Mouse (Mus musculus) liver, embryonic 14.5 days (tissue): ENCODE measurements around the gene Adgrb3. TPM values are rescaled to one million over a fixed set of nuclear protein-coding genes. Genes with fewer than 3 reads are reported as not detected.

ENCODE experiments used
- ATAC-seq: fragments of 200-750 bp; cut with Nextera tagmentation; 2 replicates; pipeline ENCODE4 v1.8.0; 2017; ENCODE audit warnings: moderate number of reproducible peaks, mild to moderate bottlenecking, moderate library complexity; ENCODE audit not compliant: insufficient read depth
- DNase-seq, 3 experiments: peaks; one replicate each; pipeline ENCODE4 v3.0.0-alpha.2; 2012 to 2013; ENCODE audit warnings: low read depth in 3 of 3, low spot score in 3 of 3
- H3K27ac ChIP-seq: fragments of 300-500 bp; sonication (generic); 2 replicates; pipeline ENCODE4 v1.5.1; 2014; ENCODE audit warnings: moderate library complexity, mild to moderate bottlenecking, control low read depth, inconsistent platforms
- H3K27me3 ChIP-seq: fragments of 300-500 bp; sonication (generic); 2 replicates; pipeline ENCODE4 v1.6.1; 2014; ENCODE audit warnings: mild to moderate bottlenecking, low read length, moderate library complexity; ENCODE audit not compliant: control insufficient read depth, insufficient read depth
- H3K36me3 ChIP-seq: fragments of 300-500 bp; sonication (generic); replicated peaks from 2 replicates; pipeline ENCODE4 v1.6.1; 2014; ENCODE audit warnings: low read depth; ENCODE audit not compliant: control insufficient read depth, insufficient read depth
- H3K4me1 ChIP-seq, 2 experiments: fragments of 200-500 bp in 1 of 2; fragments of 300-500 bp in 1 of 2; sonication (generic) in 1 of 2; replicated peaks; 2 replicates each; pipeline ENCODE4 v1.6.1; 2012 to 2014; ENCODE audit warnings: antibody characterized with exemption in 1 of 2, inconsistent platforms in 1 of 2, low read length in 1 of 2; ENCODE audit not compliant: control insufficient read depth in 2 of 2, insufficient read depth in 2 of 2
- H3K4me2 ChIP-seq: fragments of 300-500 bp; sonication (generic); 2 replicates; pipeline ENCODE4 v1.6.1; 2014; ENCODE audit warnings: low read depth, mild to moderate bottlenecking, control low read depth, moderate library complexity
- H3K4me3 ChIP-seq, 2 experiments: fragments of 200-500 bp in 1 of 2; fragments of 300-500 bp in 1 of 2; sonication (generic) in 1 of 2; 2 replicates each; pipeline ENCODE4 v1.5.1; 2012 to 2014; ENCODE audit warnings: low read depth in 2 of 2, low read length in 2 of 2, mild to moderate bottlenecking in 2 of 2, control low read depth in 1 of 2, inconsistent platforms in 1 of 2, moderate library complexity in 1 of 2; ENCODE audit not compliant: insufficient read depth in 1 of 2
- H3K9ac ChIP-seq: fragments of 300-500 bp; sonication (generic); replicated peaks from 2 replicates; pipeline ENCODE4 v1.6.1; 2014; ENCODE audit warnings: mild to moderate bottlenecking, control low read depth, moderate library complexity
- H3K9me3 ChIP-seq: fragments of 300-500 bp; sonication (generic); 2 replicates; pipeline ENCODE4 v1.6.1; 2016; ENCODE audit warnings: low read length, mixed read lengths; ENCODE audit not compliant: control insufficient read depth
- CTCF ChIP-seq: IDR thresholded peaks from 2 replicates; pipeline ENCODE4 v1.5.1; 2016; ENCODE audit warnings: antibody characterized with exemption, low read depth, control low read depth
- EP300 ChIP-seq: IDR thresholded peaks from 2 replicates; pipeline ENCODE4 v1.6.1; 2016; ENCODE audit warnings: antibody characterized with exemption, low read depth
- WGBS: fragments of 180-500 bp; shearing (Covaris S2); extraction: QIAGEN DNeasy Blood & Tissue Kit; methylation state at CpG from one replicate; pipeline ENCODE4 v1.1.7; 2014; ENCODE audit not compliant: insufficient replicate concordance; 5-methylcytosine and 5-hydroxymethylcytosine counted together
- polyA plus RNA-seq, 2 experiments: library from polyadenylated mRNA; depleted of rRNA in 1 of 2; stranded (reverse) in 1 of 2; unstranded in 1 of 2; fragments of >200 nt; fragmentation: Nextera tagmentation in 1 of 2; extraction: Ambion mirVana in 1 of 2; gene quantifications; 2 replicates each; pipeline versions ENCODE4 v1.2.1 to v1.2.3; 2012 to 2014

The Adgrb3 gene
- polyA plus RNA-seq, 2 experiments = 0.02 to 0.03 TPM

- no peak overlapping the region for H3K9ac ChIP-seq
- no peaks in the 10 kb centered on the region for H3K9me3 ChIP-seq
- H3K27ac ChIP-seq = no peak overlapping the region
- no peaks in the 10 kb centered on the region for H3K36me3 ChIP-seq
- 48% methylated on average over 4 of the region's 4 CpGs for WGBS
- H3K4me1 ChIP-seq = no peaks in the 10 kb centered on the region
- ATAC-seq = no peak
- H3K4me3 ChIP-seq = no peak overlapping the region
- TF ChIP-seq CTCF = no peak
- no peak for TF ChIP-seq EP300
- no peak for DNase-seq
- H3K4me2 ChIP-seq = no peak overlapping the region
- no peaks in the 10 kb centered on the region for H3K27me3 ChIP-seq
These were observed 748.1 kb downstream of the Adgrb3 start for GRCm38 (mm10) chr1:25081265-25081849.

- WGBS = 64% methylated on average over 2 of the region's 2 CpGs
- no peak overlapping the region for H3K27ac ChIP-seq
- ATAC-seq (no peak), DNase-seq (no peak)
- H3K4me3 ChIP-seq = no peak overlapping the region
- H3K9ac ChIP-seq = no peak overlapping the region
- H3K9me3 ChIP-seq = no peaks in the 10 kb centered on the region
- H3K27me3 ChIP-seq = no peaks in the 10 kb centered on the region
- no peak overlapping the region for H3K4me2 ChIP-seq
- TF ChIP-seq CTCF (no peak), EP300 (no peak)
- no peaks in the 10 kb centered on the region for H3K4me1 ChIP-seq
- no peaks in the 10 kb centered on the region for H3K36me3 ChIP-seq
These were observed 750.1 kb downstream of the Adgrb3 start for GRCm38 (mm10) chr1:25079395-25079794.

- no peak for DNase-seq
- no peak overlapping the region for H3K27ac ChIP-seq
- H3K27me3 ChIP-seq = no peaks in the 10 kb centered on the region
- H3K9me3 ChIP-seq = no peaks in the 10 kb centered on the region
- H3K4me2 ChIP-seq = no peak overlapping the region
- H3K4me3 ChIP-seq = no peak overlapping the region
- TF ChIP-seq CTCF (no peak), EP300 (no peak)
- no peaks in the 10 kb centered on the region for H3K36me3 ChIP-seq
- ATAC-seq = no peak
- H3K4me1 ChIP-seq = no peaks in the 10 kb centered on the region
- 69% methylated on average over 5 of the region's 5 CpGs for WGBS
- no peak overlapping the region for H3K9ac ChIP-seq
These were observed 753.6 kb downstream of the Adgrb3 start for GRCm38 (mm10) chr1:25075952-25076351.

GRCm38 (mm10) chr1:25063964-25064363 lies 765.5 kb downstream of the Adgrb3 start:
- no peak for TF ChIP-seq CTCF
- no peak for TF ChIP-seq EP300
- no peak overlapping the region for H3K4me2 ChIP-seq
- H3K27ac ChIP-seq = no peak overlapping the region
- H3K36me3 ChIP-seq = no peaks in the 10 kb centered on the region
- no peaks in the 10 kb centered on the region for H3K27me3 ChIP-seq
- no peak overlapping the region for H3K4me3 ChIP-seq
- no peaks in the 10 kb centered on the region for H3K9me3 ChIP-seq
- WGBS = 16% methylated on average over 6 of the region's 6 CpGs
- no peak overlapping the region for H3K9ac ChIP-seq
- no peak for DNase-seq
- no peak for ATAC-seq
- no peaks in the 10 kb centered on the region for H3K4me1 ChIP-seq

- WGBS = 41% methylated on average over 3 of the region's 3 CpGs
- ATAC-seq (no peak), DNase-seq (no peak)
- TF ChIP-seq EP300 (no peak), CTCF (no peak)
- H3K36me3 ChIP-seq = no peaks in the 10 kb centered on the region
- no peak overlapping the region for H3K27ac ChIP-seq
- H3K27me3 ChIP-seq = no peaks in the 10 kb centered on the region
- no peak overlapping the region for H3K4me3 ChIP-seq
- H3K9me3 ChIP-seq = no peaks in the 10 kb centered on the region
- no peak overlapping the region for H3K9ac ChIP-seq
- H3K4me2 ChIP-seq = no peak overlapping the region
- H3K4me1 ChIP-seq = no peaks in the 10 kb centered on the region
These were observed 768.6 kb downstream of the Adgrb3 start for GRCm38 (mm10) chr1:25060935-25061334.
